Mouse (Mus musculus): ENCODE results near the gene Meaf6. TPM values are rescaled to one million over a fixed set of nuclear protein-coding genes. Genes with fewer than 3 reads are reported as not detected.

The Meaf6 gene
- polyA plus RNA-seq, 1 experiment from 2014 or later, result 86.3 TPM

GRCm38 (mm10) chr4:125085346-125085841 lies 460 bp downstream of the Meaf6 start:
- H3K4me3 ChIP-seq, result peak overlapping the region; percentile 93
- peaks cover 54% of the 10 kb centered on the region for H3K36me3 ChIP-seq
- H3K27me3 ChIP-seq (ENCODE audit: low read depth, poor library complexity, severe bottlenecking), result no peaks in the 10 kb centered on the region
- WGBS, result under 1% methylated on average over 45 of the region's 45 CpGs
- peak overlapping the region; percentile 99 for H3K27ac ChIP-seq (replicated peaks)
- no peak for DNase-seq (ENCODE audit: low spot score)
- no peaks in the 10 kb centered on the region for H3K9me3 ChIP-seq (replicated peaks)
- H3K4me1 ChIP-seq, result peaks cover 30% of the 10 kb centered on the region

- no peaks in the 10 kb centered on the region for H3K4me1 ChIP-seq
- H3K27ac ChIP-seq (replicated peaks), result no peak overlapping the region
- peaks cover 76% of the 10 kb centered on the region for H3K36me3 ChIP-seq
- DNase-seq (ENCODE audit: low spot score), result no peak
- no peak overlapping the region for H3K4me3 ChIP-seq
- H3K27me3 ChIP-seq (ENCODE audit: low read depth, poor library complexity, severe bottlenecking), result no peaks in the 10 kb centered on the region
- 0 out of 2 replicates have a peak, but pooled peaks cover 3% of the 10 kb centered on the region for H3K9me3 ChIP-seq (replicated peaks)
- WGBS, result 90% methylated on average over 5 of the region's 5 CpGs
These were observed 8.1 kb downstream of the Meaf6 start for GRCm38 (mm10) chr4:125093031-125093430.

- H3K4me1 ChIP-seq, result no peaks in the 10 kb centered on the region
- no peak for DNase-seq (ENCODE audit: low spot score)
- no peak overlapping the region for H3K27ac ChIP-seq (replicated peaks)
- 0 out of 2 replicates have a peak, but pooled peaks cover 3% of the 10 kb centered on the region for H3K9me3 ChIP-seq (replicated peaks)
- no peak overlapping the region for H3K4me3 ChIP-seq
- peaks cover 49% of the 10 kb centered on the region for H3K36me3 ChIP-seq
- WGBS, result 95% methylated on average over 5 of the region's 5 CpGs
- no peaks in the 10 kb centered on the region for H3K27me3 ChIP-seq (ENCODE audit: low read depth, poor library complexity, severe bottlenecking)
These were observed 11.1 kb downstream of the Meaf6 start for GRCm38 (mm10) chr4:125096066-125096465.

GRCm38 (mm10) chr4:125097412-125097811 lies 12.5 kb downstream of the Meaf6 start:
- no peak for DNase-seq (ENCODE audit: low spot score)
- Histone ChIP-seq H3K27ac (replicated peaks) (no peak overlapping the region), H3K4me3 (no peak overlapping the region), H3K9me3 (replicated peaks) (no peaks in the 10 kb centered on the region), H3K36me3 (peaks cover 47% of the 10 kb centered on the region), H3K27me3 (ENCODE audit: low read depth, poor library complexity, severe bottlenecking) (no peaks in the 10 kb centered on the region), H3K4me1 (no peaks in the 10 kb centered on the region)
- WGBS, result 88% methylated on average over 4 of the region's 4 CpGs

- no peak overlapping the region for H3K4me3 ChIP-seq
- peaks cover 48% of the 10 kb centered on the region for H3K36me3 ChIP-seq
- no peaks in the 10 kb centered on the region for H3K9me3 ChIP-seq (replicated peaks)
- H3K27me3 ChIP-seq (ENCODE audit: low read depth, poor library complexity, severe bottlenecking), result no peaks in the 10 kb centered on the region
- no peak overlapping the region for H3K27ac ChIP-seq (replicated peaks)
- 11% methylated on average over 8 of the region's 8 CpGs for WGBS
- H3K4me1 ChIP-seq, result no peaks in the 10 kb centered on the region
- DNase-seq (ENCODE audit: low spot score), result peak; percentile 83
These were observed 14.5 kb downstream of the Meaf6 start for GRCm38 (mm10) chr4:125099458-125099857.

- WGBS, result 72% methylated on average over 13 of the region's 13 CpGs
- no peaks in the 10 kb centered on the region for H3K27me3 ChIP-seq (ENCODE audit: low read depth, poor library complexity, severe bottlenecking)
- no peak overlapping the region for H3K4me3 ChIP-seq
- peaks cover 2% of the 10 kb centered on the region; the same call in 1 of the 2 replicates for H3K4me1 ChIP-seq
- H3K27ac ChIP-seq (replicated peaks), result no peak overlapping the region
- DNase-seq (ENCODE audit: low spot score), result no peak
- no peaks in the 10 kb centered on the region for H3K9me3 ChIP-seq (replicated peaks)
- H3K36me3 ChIP-seq, result peaks cover 54% of the 10 kb centered on the region
These were observed 16.4 kb downstream of the Meaf6 start for GRCm38 (mm10) chr4:125101334-125101733.

- H3K4me3 ChIP-seq, result no peak overlapping the region
- no peaks in the 10 kb centered on the region for H3K9me3 ChIP-seq (replicated peaks)
- H3K27ac ChIP-seq (replicated peaks), result no peak overlapping the region
- no peaks in the 10 kb centered on the region for H3K27me3 ChIP-seq (ENCODE audit: low read depth, poor library complexity, severe bottlenecking)
- H3K4me1 ChIP-seq, result peaks cover 4% of the 10 kb centered on the region; the same call in 1 of the 2 replicates
- H3K36me3 ChIP-seq, result peaks cover 81% of the 10 kb centered on the region
- 95% methylated on average over 9 of the region's 9 CpGs for WGBS
- no peak for DNase-seq (ENCODE audit: low spot score)
These were observed 20.4 kb downstream of the Meaf6 start for GRCm38 (mm10) chr4:125105354-125105753.

- DNase-seq (ENCODE audit: low spot score), result peak; percentile 72
- Histone ChIP-seq H3K9me3 (replicated peaks) (no peaks in the 10 kb centered on the region), H3K4me1 (peaks cover 24% of the 10 kb centered on the region), H3K4me3 (no peak overlapping the region), H3K27ac (replicated peaks) (peak overlapping the region; percentile 52), H3K27me3 (ENCODE audit: low read depth, poor library complexity, severe bottlenecking) (0 out of 2 replicates have a peak, but pooled peaks cover 5% of the 10 kb centered on the region), H3K36me3 (peaks cover 26% of the 10 kb centered on the region)
- WGBS, result 11% methylated on average over 6 of the region's 6 CpGs
These were observed 29.7 kb downstream of the Meaf6 start for GRCm38 (mm10) chr4:125114638-125115037.

GRCm38 (mm10) chr4:125115081-125115480 lies 30.1 kb downstream of the Meaf6 start:
- H3K27ac ChIP-seq (replicated peaks), result peak overlapping the region; percentile 52
- H3K4me1 ChIP-seq, result peaks cover 24% of the 10 kb centered on the region
- no peak overlapping the region for H3K4me3 ChIP-seq
- 0 out of 2 replicates have a peak, but pooled peaks cover 6% of the 10 kb centered on the region for H3K27me3 ChIP-seq (ENCODE audit: low read depth, poor library complexity, severe bottlenecking)
- DNase-seq (ENCODE audit: low spot score), result no peak
- WGBS, result 78% methylated on average over 4 of the region's 4 CpGs
- peaks cover 24% of the 10 kb centered on the region for H3K36me3 ChIP-seq
- H3K9me3 ChIP-seq (replicated peaks), result no peaks in the 10 kb centered on the region

- Histone ChIP-seq H3K27ac (replicated peaks) (0 out of 2 replicates have a peak overlapping the region, but pooled peaks have one; percentile 47), H3K36me3 (peaks cover 18% of the 10 kb centered on the region), H3K4me1 (peaks cover 24% of the 10 kb centered on the region), H3K9me3 (replicated peaks) (no peaks in the 10 kb centered on the region), H3K27me3 (ENCODE audit: low read depth, poor library complexity, severe bottlenecking) (0 out of 2 replicates have a peak, but pooled peaks cover 6% of the 10 kb centered on the region), H3K4me3 (no peak overlapping the region)
- DNase-seq (ENCODE audit: low spot score), result no peak
- WGBS, result 52% methylated on average over 6 of the region's 6 CpGs
These were observed 30.8 kb downstream of the Meaf6 start for GRCm38 (mm10) chr4:125115710-125116089.

GRCm38 (mm10) chr4:125116090-125116861 lies 31.3 kb downstream of the Meaf6 start:
- H3K27ac ChIP-seq (replicated peaks), result 0 out of 2 replicates have a peak overlapping the region, but pooled peaks have one; percentile 47
- no peaks in the 10 kb centered on the region for H3K9me3 ChIP-seq (replicated peaks)
- peaks cover 12% of the 10 kb centered on the region for H3K36me3 ChIP-seq
- no peak overlapping the region for H3K4me3 ChIP-seq
- DNase-seq (ENCODE audit: low spot score), result no peak
- 77% methylated on average over 9 of the region's 9 CpGs for WGBS
- H3K27me3 ChIP-seq (ENCODE audit: low read depth, poor library complexity, severe bottlenecking), result 0 out of 2 replicates have a peak, but pooled peaks cover 6% of the 10 kb centered on the region
- peaks cover 24% of the 10 kb centered on the region for H3K4me1 ChIP-seq

GRCm38 (mm10) chr4:125116929-125117328 lies 32.0 kb downstream of the Meaf6 start:
- 86% methylated on average over 13 of the region's 13 CpGs for WGBS
- no peak overlapping the region for H3K27ac ChIP-seq (replicated peaks)
- peaks cover 6% of the 10 kb centered on the region for H3K36me3 ChIP-seq
- no peaks in the 10 kb centered on the region for H3K9me3 ChIP-seq (replicated peaks)
- H3K27me3 ChIP-seq (ENCODE audit: low read depth, poor library complexity, severe bottlenecking), result 0 out of 2 replicates have a peak, but pooled peaks cover 6% of the 10 kb centered on the region
- H3K4me1 ChIP-seq, result peaks cover 26% of the 10 kb centered on the region
- no peak overlapping the region for H3K4me3 ChIP-seq
- no peak for DNase-seq (ENCODE audit: low spot score)

- Histone ChIP-seq H3K4me1 (peaks cover 36% of the 10 kb centered on the region), H3K36me3 (peaks cover 5% of the 10 kb centered on the region; the same call in 1 of the 2 replicates), H3K4me3 (no peak overlapping the region), H3K27ac (replicated peaks) (no peak overlapping the region), H3K9me3 (replicated peaks) (no peaks in the 10 kb centered on the region), H3K27me3 (ENCODE audit: low read depth, poor library complexity, severe bottlenecking) (0 out of 2 replicates have a peak, but pooled peaks cover 10% of the 10 kb centered on the region)
- WGBS, result 85% methylated on average over 7 of the region's 7 CpGs
- DNase-seq (ENCODE audit: low spot score), result no peak
These were observed 33.0 kb downstream of the Meaf6 start for GRCm38 (mm10) chr4:125117902-125118320.

Measured in midbrain, embryonic 10.5 days (tissue).